Mouse (Mus musculus) ovary, adult 18-20 months (tissue): ENCODE measurements at regions not wholly inside any gene's neighbourhood (a gene's known extent, or its start where the extent isn't known, plus 50 kb on each side); places are given as distances from the start of the nearest gene placed in this dataset.

Experiments used
- DNase-seq: peaks from one replicate; pipeline ENCODE4 v3.0.0; 2022; ENCODE audit warnings: low spot score, mixed read lengths

DNA sequence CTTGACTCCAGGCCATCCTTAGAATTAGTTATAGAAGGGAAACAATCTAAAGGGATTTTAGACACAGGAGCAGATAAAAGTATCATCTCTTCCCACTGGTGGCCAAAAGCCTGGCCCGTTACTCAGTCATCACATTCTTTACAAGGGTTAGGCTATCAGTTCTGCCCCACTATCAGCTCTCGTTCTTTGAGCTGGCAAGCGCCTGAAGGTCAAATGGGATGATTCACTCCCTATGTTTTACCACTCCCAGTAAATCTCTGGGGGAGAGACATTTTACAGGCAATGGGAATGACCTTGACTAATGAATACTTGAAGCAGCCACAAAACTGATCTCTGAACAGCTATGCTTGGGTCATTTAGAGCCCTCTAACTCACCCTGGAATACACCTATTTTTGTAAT lies 70.8 kb downstream of the Gm4847 start:
- DNase-seq, result peak; percentile 5

- DNase-seq, result no peak
Measured at GRCm38 (mm10) chr1:166571776-166572175, 74.4 kb upstream of the Gm4846 start.
